ENCODE assay signal across 8 mouse cellular contexts in genomic region chr11:74895980-74896900, GRCm38 (mm10). TPM values are rescaled to one million over a fixed set of nuclear protein-coding genes. Genes with fewer than 3 reads are reported as not detected.
DNase-seq lines count a peak whose midpoint lies in the region; ATAC-seq and TF ChIP-seq lines count a peak whose summit lies in the region.

No protein-coding gene starts in this region.

- H3K4me3 ChIP-seq in intestine, postnatal 0 days (ENCODE audit: low read depth, low read length), result peak overlapping the region; percentile 94
- H3K4me3 ChIP-seq in limb, embryonic 11.5 days (ENCODE audit: low read depth, low read length), result peak overlapping the region; percentile 87
- peak overlapping the region; percentile 80 for H3K4me3 ChIP-seq in midbrain, embryonic 12.5 days
- H3K4me3 ChIP-seq in small intestine, adult 2 months (ENCODE audit: low read depth, low read length), result peak overlapping the region; percentile 99

- no peak for TF ChIP-seq POLR2A in small intestine, adult 2 months (IDR thresholded peaks at IDR 0.05; ENCODE audit: low read depth, low read length)

- H3K4me2 ChIP-seq in intestine, postnatal 0 days (replicated peaks; ENCODE audit: low read depth), result peak overlapping the region; percentile 99
- H3K4me2 ChIP-seq in limb, embryonic 11.5 days (ENCODE audit: low read depth, severe bottlenecking), result peak overlapping the region; percentile 94
- H3K4me2 ChIP-seq in midbrain, embryonic 12.5 days (replicated peaks), result peak overlapping the region; percentile 88

- under 1% methylated on average over 54 of the region's 55 CpGs for WGBS in intestine, postnatal 0 days
- 2% methylated on average over 37 of the region's 55 CpGs for WGBS in limb, embryonic 11.5 days
- under 1% methylated on average over 52 of the region's 55 CpGs for WGBS in midbrain, embryonic 12.5 days
- WGBS in small intestine, adult 2 months, result 2% methylated on average over 55 of the region's 55 CpGs

- peak overlapping the region; percentile 78 for H3K27ac ChIP-seq in intestine, postnatal 0 days (ENCODE audit: low read depth, low read length)
- H3K27ac ChIP-seq in limb, embryonic 11.5 days (replicated peaks; ENCODE audit: low read depth, low read length), result 0 out of 2 replicates have a peak overlapping the region, but pooled peaks have one; percentile 12
- peak overlapping the region; percentile 91 for H3K27ac ChIP-seq in midbrain, embryonic 12.5 days (replicated peaks)
- peak overlapping the region; percentile 24; the same call in 1 of the 2 replicates for H3K27ac ChIP-seq in small intestine, adult 2 months (ENCODE audit: insufficient read depth, low read depth, low read length)

- no peaks in the 10 kb centered on the region for H3K27me3 ChIP-seq in intestine, postnatal 0 days (replicated peaks; ENCODE audit: control insufficient read depth, insufficient read depth, low read length)
- H3K27me3 ChIP-seq in limb, embryonic 11.5 days (ENCODE audit: control insufficient read depth, insufficient read depth, low read length), result no peaks in the 10 kb centered on the region
- H3K27me3 ChIP-seq in midbrain, embryonic 12.5 days, result no peaks in the 10 kb centered on the region
- H3K27me3 ChIP-seq in small intestine, adult 2 months (ENCODE audit: control insufficient read depth, insufficient read depth, low read length), result no peaks in the 10 kb centered on the region

- peak overlapping the region; percentile 62 for H3K9ac ChIP-seq in intestine, postnatal 0 days (ENCODE audit: low read depth, low read length)
- peak overlapping the region; percentile 65 for H3K9ac ChIP-seq in limb, embryonic 11.5 days (ENCODE audit: low read length)
- H3K9ac ChIP-seq in midbrain, embryonic 12.5 days (replicated peaks), result peak overlapping the region; percentile 83

- H3K4me1 ChIP-seq in intestine, postnatal 0 days (replicated peaks; ENCODE audit: control insufficient read depth, insufficient read depth, low read length), result no peaks in the 10 kb centered on the region
- H3K4me1 ChIP-seq in limb, embryonic 11.5 days (ENCODE audit: control insufficient read depth, insufficient read depth, low read length), result 0 out of 2 replicates have a peak, but pooled peaks cover 2% of the 10 kb centered on the region
- peaks cover 17% of the 10 kb centered on the region for H3K4me1 ChIP-seq in midbrain, embryonic 12.5 days
- H3K4me1 ChIP-seq in small intestine, adult 2 months (ENCODE audit: control insufficient read depth, insufficient read depth, insufficient read length, low read length), result peaks cover 3% of the 10 kb centered on the region; the same call in 1 of the 2 replicates

- H3K9me3 ChIP-seq in intestine, postnatal 0 days (ENCODE audit: control insufficient read depth), result no peaks in the 10 kb centered on the region
- no peaks in the 10 kb centered on the region for H3K9me3 ChIP-seq in limb, embryonic 11.5 days (ENCODE audit: control insufficient read depth, low read length)
- no peaks in the 10 kb centered on the region for H3K9me3 ChIP-seq in midbrain, embryonic 12.5 days

- TF ChIP-seq CTCF in intestine, postnatal 0 days (IDR thresholded peaks at IDR 0.05; ENCODE audit: low read depth), result peak; percentile 63
- peak; percentile 28; the same call in 1 of the 2 replicates for TF ChIP-seq CTCF in small intestine, adult 2 months (IDR thresholded peaks at IDR 0.05; ENCODE audit: extremely low read depth, insufficient read length, insufficient replicate concordance, low read depth, low read length)

- peak; percentile 79 for DNase-seq in adrenal gland, adult 8-10 months
- DNase-seq in embryo, embryonic 10.5 days (ENCODE audit: low spot score), result peak; percentile 46
- peak; percentile 67 for DNase-seq in gastrocnemius, postnatal 25 days
- peak; percentile 68 for DNase-seq in limb, embryonic 11.5 days (ENCODE audit: low spot score)

- peaks cover 14% of the 10 kb centered on the region for H3K36me3 ChIP-seq in intestine, postnatal 0 days (ENCODE audit: control insufficient read depth, insufficient read depth)
- H3K36me3 ChIP-seq in limb, embryonic 11.5 days (ENCODE audit: control insufficient read depth, insufficient read depth, low read length), result peaks cover 18% of the 10 kb centered on the region; the same call in 1 of the 2 replicates
- peaks cover 21% of the 10 kb centered on the region for H3K36me3 ChIP-seq in midbrain, embryonic 12.5 days
- peaks cover 10% of the 10 kb centered on the region for H3K36me3 ChIP-seq in small intestine, adult 2 months (ENCODE audit: control insufficient read depth, insufficient read depth, low read length)

- ATAC-seq in intestine, postnatal 0 days, result peak; percentile 50
- peak; percentile 37; the same call in 1 of the 2 replicates for ATAC-seq in limb, embryonic 11.5 days (ENCODE audit: insufficient number of reproducible peaks, low FRiP score, low TSS enrichment, low read depth)
- ATAC-seq in midbrain, embryonic 12.5 days (ENCODE audit: low FRiP score, low read depth), result peak; percentile 70
- ATAC-seq in activated CD4-positive, CD25-positive, alpha-beta regulatory T cell, adult 4 months, result no peak

RNA-seq across cellular contexts. Expression of gene Sgsm2, which starts 0.6 kb away (rescaled TPM):
- total RNA-seq in adrenal gland, adult 8-10 months (2022), result 10 to 100 TPM; 29.2 to 30.5 (median 30.0) TPM
- 1 to 10 TPM; 1.4 to 2.0 TPM for total RNA-seq in gastrocnemius, postnatal 25 days (2021)
- polyA plus RNA-seq in intestine, postnatal 0 days (2015; fragmentation: Nextera tagmentation; extraction: Ambion mirVana), result 2.3 and 2.4 TPM in 2 replicates
- polyA plus RNA-seq in limb, embryonic 11.5 days (2014; fragmentation: Nextera tagmentation; extraction: Ambion mirVana), result 3.0 and 3.4 TPM in 2 replicates
- polyA plus RNA-seq in midbrain, embryonic 12.5 days (2016; fragmentation: Nextera tagmentation; extraction: Ambion mirVana), result 16.2 and 19.0 TPM in 2 replicates
- polyA plus RNA-seq in small intestine, adult 2 months (2012; rRNA removed), result 6.8 and 9.7 TPM in 2 replicates
- polyA plus RNA-seq in activated CD4-positive, CD25-positive, alpha-beta regulatory T cell, adult 4 months (2017; shearing (Covaris generic)), result 1 to 10 TPM; 1.6 to 2.0 TPM

RNA-seq across cellular contexts. Expression of gene Tsr1, which starts 1.6 kb away (rescaled TPM):
- 10 to 100 TPM; 40.9 to 45.4 (median 41.3) TPM for total RNA-seq in adrenal gland, adult 8-10 months (2022)
- total RNA-seq in gastrocnemius, postnatal 25 days (2021), result 10 to 100 TPM; 19.0 to 22.7 TPM
- polyA plus RNA-seq in intestine, postnatal 0 days (2015; fragmentation: Nextera tagmentation; extraction: Ambion mirVana), result 16.8 and 17.5 TPM in 2 replicates
- polyA plus RNA-seq in limb, embryonic 11.5 days (2014; fragmentation: Nextera tagmentation; extraction: Ambion mirVana), result 52.9 and 59.9 TPM in 2 replicates
- 36.0 and 36.4 TPM in 2 replicates for polyA plus RNA-seq in midbrain, embryonic 12.5 days (2016; fragmentation: Nextera tagmentation; extraction: Ambion mirVana)
- polyA plus RNA-seq in small intestine, adult 2 months (2012; rRNA removed), result 1.7 and 1.9 TPM in 2 replicates
- polyA plus RNA-seq in activated CD4-positive, CD25-positive, alpha-beta regulatory T cell, adult 4 months (2017; shearing (Covaris generic)), result 10 to 100 TPM; 38.4 to 39.2 TPM

RNA-seq across cellular contexts. Expression of gene Smg6, which starts 29.4 kb away (rescaled TPM):
- 10 to 100 TPM; 24.7 to 41.9 (median 33.3) TPM for total RNA-seq in adrenal gland, adult 8-10 months (2022)
- total RNA-seq in gastrocnemius, postnatal 25 days (2021), result 10 to 100 TPM in 1 of 2 experiments, 1 to 10 TPM in 1; 9.4 to 10.1 TPM
- 6.5 and 7.3 TPM in 2 replicates for polyA plus RNA-seq in intestine, postnatal 0 days (2015; fragmentation: Nextera tagmentation; extraction: Ambion mirVana)
- polyA plus RNA-seq in limb, embryonic 11.5 days (2014; fragmentation: Nextera tagmentation; extraction: Ambion mirVana), result 18.5 and 20.8 TPM in 2 replicates
- 22.6 and 25.8 TPM in 2 replicates for polyA plus RNA-seq in midbrain, embryonic 12.5 days (2016; fragmentation: Nextera tagmentation; extraction: Ambion mirVana)
- 10.2 and 18.7 TPM in 2 replicates for polyA plus RNA-seq in small intestine, adult 2 months (2012; rRNA removed)
- 10 to 100 TPM; 15.3 to 15.5 TPM for polyA plus RNA-seq in activated CD4-positive, CD25-positive, alpha-beta regulatory T cell, adult 4 months (2017; shearing (Covaris generic))

RNA-seq across cellular contexts. Expression of gene Srr, which starts 29.5 kb away (rescaled TPM):
- total RNA-seq in adrenal gland, adult 8-10 months (2022), result 10 to 100 TPM; 31.0 to 54.6 (median 51.0) TPM
- total RNA-seq in gastrocnemius, postnatal 25 days (2021), result 10 to 100 TPM; 20.1 to 21.9 TPM
- 20.3 and 22.4 TPM in 2 replicates for polyA plus RNA-seq in intestine, postnatal 0 days (2015; fragmentation: Nextera tagmentation; extraction: Ambion mirVana)
- polyA plus RNA-seq in limb, embryonic 11.5 days (2014; fragmentation: Nextera tagmentation; extraction: Ambion mirVana), result 23.0 and 24.5 TPM in 2 replicates
- polyA plus RNA-seq in midbrain, embryonic 12.5 days (2016; fragmentation: Nextera tagmentation; extraction: Ambion mirVana), result 27.5 and 28.1 TPM in 2 replicates
- polyA plus RNA-seq in small intestine, adult 2 months (2012; rRNA removed), result 3.3 and 6.4 TPM in 2 replicates
- polyA plus RNA-seq in activated CD4-positive, CD25-positive, alpha-beta regulatory T cell, adult 4 months (2017; shearing (Covaris generic)), result 1 to 10 TPM; 4.9 to 7.3 TPM

Comparison
In these comparisons a context has a peak if more than half of its experiments do, and no peak if none do; other contexts are left out.
1. H3K27ac ChIP-seq: peak in every context shown above with its lines; median percentile 91 in midbrain, embryonic 12.5 days; 78 in intestine, postnatal 0 days; 24 in small intestine, adult 2 months; 12 in limb, embryonic 11.5 days.